Mouse (Mus musculus) bone marrow, adult 2 months (tissue): ENCODE measurements around the gene Cmtm5.

Experiments used
- CTCF ChIP-seq: fragments of 200-500 bp; IDR thresholded peaks from 2 replicates; pipeline ENCODE4 v1.5.1; 2011; ENCODE audit warnings: low read length, control low read depth; ENCODE audit not compliant: control insufficient read depth, insufficient read depth
- POLR2A ChIP-seq: fragments of 200-500 bp; IDR thresholded peaks from 2 replicates; pipeline ENCODE4 v1.6.1; 2011; ENCODE audit warnings: low read depth, mild to moderate bottlenecking, control low read depth, low read length, borderline replicate concordance; ENCODE audit not compliant: control insufficient read depth

GRCm38 (mm10) chr14:54961487-54961886 lies 25.4 kb downstream of the Cmtm5 start:
- TF ChIP-seq CTCF, result no peak
- no peak for TF ChIP-seq POLR2A
